Mouse (Mus musculus): ENCODE results near the gene Abhd14a.

Abhd14a gene

DNA sequence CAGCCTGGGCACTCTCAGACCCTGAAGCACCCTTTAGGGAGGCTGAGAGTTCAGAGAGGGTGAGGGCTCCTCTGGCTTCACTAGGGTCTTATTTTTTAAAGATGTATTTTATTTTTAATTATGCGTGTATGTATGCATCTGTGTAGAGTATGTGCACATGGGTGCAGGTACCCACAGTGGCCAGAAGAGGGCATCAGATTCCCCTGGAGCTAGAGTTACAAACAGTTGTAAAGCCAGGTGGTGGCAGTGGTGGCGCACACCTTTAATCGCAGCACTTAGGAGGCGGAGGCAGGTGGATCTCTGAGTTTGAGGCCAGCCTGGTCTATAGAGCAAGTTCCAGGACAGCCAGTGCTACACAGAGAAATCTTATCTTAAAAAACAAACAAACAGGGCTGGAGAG, 38.4 kb downstream of the Abhd14a start:
- no peak for DNase-seq

DNA sequence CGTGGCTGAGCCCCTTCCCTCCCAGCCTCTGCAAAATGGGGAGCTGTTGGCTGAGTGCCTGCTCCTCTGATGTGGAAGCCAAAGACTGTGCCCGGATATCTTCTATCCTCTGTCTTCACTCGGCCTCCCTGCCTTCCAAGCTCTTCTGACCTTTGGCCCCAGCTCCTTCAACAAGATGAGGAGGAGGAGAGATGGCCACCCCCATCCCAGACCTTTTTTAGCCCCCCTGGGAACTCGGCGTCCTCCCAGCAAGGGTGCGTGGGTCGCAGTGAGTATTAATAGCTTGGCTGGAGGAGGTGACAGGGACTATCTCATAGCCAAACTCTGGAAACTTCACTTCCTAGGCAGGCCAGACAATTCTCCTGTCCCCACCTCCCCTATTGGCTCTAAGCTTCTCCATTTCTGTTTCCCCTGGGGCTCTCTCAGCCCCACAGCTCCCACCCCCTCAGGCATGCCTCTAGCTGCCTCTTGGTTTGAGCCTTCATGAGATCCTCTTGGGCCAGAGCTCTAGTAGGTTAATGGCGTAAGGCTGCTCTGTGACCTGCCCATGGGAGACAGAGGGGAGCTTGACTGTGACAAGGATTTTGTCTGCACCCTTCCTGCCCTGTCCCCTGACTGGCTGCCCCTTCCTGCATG, 40.9 kb downstream of the Abhd14a start:
- DNase-seq = no peak

DNA sequence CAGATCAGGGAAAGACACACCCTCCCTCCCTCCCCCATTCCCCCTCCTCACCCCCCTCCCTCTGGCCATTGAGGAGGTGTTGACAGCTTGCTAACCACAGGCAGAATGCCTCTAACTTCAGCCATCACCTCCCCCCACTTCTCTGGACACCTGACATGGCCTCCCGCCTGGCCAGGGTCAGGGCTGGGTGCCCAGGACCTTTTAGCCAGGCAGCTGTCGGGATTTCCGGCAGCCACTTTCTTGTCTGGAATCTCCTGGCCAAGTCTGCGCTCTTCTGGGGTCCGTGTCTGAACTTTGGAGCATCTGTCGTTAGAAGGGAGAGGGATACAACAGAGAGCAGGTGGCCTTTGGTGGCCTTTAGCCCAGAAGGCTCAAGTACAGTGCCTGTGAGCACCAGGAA, 42.2 kb downstream of the Abhd14a start:
- peak in 1 of 2 experiments; percentile 22 for DNase-seq

DNA sequence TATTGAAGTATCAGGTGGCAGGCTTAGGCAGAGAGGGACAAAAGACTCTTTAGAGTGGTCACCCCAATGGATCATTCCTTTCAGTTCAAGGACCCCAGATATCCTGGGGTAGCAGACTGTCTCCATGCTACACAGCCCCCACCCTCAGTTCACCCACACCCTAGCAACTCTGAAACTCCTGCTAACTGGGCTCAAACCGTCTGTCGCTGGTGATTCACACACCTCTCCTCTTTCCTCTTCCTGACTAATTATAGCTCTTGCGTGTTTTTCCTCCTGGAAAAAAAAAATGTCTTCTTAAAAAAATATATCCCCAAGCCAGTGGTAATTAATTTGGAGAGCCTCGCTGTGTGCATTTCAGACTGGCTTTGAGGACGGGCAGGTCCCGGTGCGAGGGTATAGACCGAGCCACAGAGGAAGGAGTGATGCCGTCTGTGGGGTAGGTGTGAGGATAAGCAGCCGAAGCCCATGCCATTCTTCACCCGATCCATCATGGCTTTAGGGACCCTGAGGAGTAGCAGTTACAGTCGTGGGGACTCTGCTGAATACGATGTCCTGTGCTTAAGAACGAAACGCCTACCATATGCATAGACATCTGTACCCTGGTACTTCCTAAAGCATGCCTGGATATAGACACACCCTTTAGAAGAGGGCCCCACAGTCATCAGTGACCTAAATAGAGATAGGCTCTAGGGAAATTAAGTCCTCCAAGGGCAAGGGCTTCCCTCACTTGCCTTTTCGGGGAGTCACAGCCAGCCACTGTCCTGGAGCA, 44.7 kb downstream of the Abhd14a start:
- DNase-seq = no peak

DNA sequence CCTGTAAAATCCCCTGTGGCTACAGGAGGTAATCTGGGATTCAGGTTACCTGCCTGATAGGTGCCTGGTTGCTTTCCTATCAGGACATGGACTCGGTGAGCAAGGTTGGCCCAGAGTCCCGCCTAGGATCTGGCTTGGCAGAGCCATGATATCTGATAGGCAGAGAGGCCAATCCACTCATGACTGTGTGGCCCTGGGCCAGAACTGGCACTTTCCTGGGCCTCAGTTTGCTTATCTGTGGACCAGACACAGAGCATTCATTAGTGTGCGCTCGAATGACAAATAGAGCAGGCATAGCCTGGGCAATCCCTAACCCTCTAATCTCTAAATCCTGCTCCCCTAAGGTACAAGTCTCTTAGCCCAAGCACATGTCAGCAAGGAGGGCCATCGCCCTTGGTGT, 45.3 kb downstream of the Abhd14a start:
- no peak for DNase-seq

DNA sequence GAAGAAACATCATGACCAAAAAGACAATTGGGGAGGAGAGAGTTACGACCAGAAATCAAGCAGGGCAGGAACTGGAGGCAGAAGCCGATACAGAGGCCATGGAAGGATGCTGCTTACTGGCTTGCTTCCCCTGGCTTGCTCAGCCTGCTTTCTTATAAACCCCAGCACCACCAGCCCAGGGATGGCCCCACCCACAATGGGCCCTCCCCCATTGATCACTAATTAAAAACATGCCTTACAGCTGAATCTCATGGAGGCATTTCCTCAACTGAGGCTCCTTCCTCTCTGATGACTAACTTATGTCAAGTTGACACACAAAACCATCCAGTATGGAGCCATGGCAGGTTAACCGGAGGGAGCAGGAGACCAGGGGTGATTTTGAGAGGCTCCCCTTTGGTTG, 47.7 kb downstream of the Abhd14a start:
- no peak for DNase-seq

DNA sequence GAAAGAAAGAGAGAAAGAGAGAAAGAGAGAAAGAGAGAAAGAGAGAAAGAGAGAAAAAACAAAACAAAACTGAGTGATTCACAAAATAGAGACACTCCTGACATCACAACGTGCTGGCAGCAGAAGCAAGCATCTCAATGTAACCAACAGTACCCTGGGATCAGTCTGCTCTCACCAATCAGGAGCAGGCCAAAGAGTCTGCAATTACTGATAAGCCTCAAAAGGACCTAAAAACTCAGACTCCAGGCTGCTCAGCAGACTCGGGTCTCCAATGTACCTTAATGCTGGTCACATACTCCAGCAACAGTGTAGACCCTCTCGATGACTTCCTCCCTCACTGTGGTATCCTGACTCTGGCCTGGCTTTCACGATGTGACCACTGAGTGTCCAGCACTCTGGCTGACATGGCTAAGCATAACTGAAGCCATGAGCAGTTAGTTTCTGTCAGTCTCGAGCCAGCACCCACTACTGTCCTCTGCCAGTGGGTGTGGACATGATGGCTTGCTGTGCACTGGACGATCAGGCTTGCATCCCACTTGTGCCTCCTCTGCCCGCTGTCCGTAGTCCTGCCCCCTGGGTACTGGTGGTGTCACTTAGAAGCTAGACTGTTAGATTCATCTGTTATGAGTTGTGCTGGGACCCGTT, 48.7 kb downstream of the Abhd14a start:
- DNase-seq = no peak

DNA sequence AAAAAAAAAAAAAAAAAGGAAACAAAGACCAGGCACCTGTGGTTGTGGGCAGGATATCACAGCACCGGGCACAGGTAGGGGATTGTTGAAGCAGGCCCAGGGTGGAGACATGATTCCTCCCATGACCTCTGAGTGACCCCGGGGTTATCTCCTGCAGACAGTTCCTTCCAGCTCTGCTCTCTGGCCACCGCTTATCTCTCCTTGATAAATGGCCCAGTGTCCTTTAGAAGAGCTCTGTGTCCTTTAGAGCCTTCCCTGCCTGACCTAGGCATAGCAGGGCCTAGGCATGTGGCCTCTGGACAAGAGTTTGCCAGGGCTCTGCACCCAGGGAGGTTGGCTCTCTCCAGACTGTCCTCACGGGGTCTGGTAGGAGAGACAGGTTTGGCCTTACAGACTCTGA, 49.7 kb downstream of the Abhd14a start:
- DNase-seq = no peak

DNA sequence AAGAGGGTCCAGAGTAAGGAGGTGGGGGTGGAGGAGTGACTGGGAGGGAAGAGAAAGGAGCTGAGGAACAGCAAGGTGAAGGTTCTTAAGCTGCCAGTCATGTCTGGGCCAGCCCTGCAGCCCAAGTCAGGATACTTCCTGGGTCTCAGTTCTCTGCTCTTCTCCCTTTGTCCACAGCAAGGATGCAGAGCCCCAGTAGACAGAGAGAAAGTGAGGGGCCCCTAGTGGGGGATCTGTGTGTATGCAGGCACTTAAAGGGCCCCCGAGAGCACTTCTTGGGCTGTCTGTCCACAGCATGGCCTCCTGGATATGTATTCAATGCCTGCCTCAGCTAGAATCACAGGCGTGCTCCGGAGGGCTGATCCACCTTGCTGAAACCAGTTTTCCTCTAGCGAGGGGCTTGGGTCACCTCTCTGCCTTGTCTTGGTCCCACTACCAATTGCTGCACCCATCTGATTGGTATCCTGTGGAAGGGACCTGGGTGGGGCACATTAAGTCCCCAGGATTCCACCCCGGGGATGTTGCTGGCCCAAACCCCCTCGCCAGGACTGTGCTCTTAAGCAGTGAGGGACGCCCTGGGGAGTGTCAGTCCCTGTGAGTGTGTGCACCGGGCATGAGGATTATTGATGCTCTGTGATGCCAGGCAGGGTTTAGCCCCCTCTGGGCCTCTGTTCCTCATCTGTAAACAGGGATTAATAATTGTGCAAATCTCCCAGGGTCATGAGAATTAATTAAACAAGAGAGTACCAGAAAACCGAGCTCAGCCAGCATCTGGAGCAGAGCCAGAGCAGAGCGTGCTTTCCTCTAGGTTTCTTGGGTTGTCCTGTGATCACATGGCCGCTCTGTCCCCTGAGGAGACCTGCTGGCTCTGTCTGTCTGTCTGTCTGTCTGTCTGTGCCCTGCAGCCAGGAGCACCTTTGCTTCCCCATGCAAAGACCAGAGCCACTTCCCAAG, 52.6 kb downstream of the Abhd14a start:
- no peak for DNase-seq

DNA sequence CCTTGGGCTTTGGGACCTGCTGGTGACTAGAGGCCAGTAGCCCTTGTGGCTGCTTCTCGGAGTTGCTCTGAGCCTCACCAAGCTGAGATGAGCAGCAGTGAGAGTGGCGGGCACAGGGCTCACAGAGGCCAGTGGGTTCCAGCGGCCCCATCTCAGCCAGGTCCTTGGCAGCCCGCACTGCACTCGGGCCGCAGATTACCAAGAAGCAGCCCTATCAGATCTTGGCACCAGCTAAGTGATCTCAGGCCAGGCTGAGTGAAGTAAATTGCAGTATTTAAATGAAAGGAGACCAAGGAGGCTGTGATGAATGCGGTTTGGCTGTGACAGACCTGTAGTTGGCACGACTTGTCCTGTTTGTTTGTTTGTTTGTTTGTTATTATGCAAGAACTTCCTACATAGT, 53.9 kb downstream of the Abhd14a start:
- DNase-seq = no peak

DNA sequence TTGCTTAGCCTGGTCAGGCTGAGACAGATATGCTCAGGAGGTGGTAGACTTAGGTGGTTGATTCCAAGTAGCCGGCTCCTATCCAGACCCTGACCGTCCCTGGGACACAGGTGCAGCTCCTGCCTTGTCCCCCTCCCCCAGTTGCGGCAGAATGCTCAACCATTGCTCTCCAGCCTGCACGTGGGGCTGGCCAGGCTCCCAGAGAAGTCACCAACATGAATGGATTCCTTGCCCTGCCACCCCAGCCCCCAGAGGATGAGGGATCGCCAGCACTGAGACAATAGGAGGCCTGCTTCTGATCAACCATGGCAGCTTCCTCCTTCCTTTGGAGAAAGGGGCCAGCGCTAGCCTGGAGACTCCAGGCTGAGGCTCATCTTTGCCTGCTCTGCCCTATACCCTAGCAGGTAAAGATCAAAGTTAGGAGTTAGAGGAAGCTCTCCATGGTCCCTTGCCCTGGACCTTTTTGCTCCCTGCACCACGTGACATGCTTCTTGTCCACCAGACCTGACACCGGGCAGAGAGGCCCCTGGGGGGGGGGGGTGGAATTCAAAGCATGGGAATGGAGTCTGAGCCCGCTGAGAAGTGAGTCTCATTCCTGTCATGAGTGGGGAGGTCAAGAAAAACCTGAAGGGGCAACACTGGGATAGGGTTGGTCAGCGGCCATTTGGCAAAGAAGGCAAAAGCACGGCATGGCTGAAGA, 54.5 kb downstream of the Abhd14a start:
- DNase-seq = no peak

All from cerebellum, adult 18-20 months (tissue).